Mouse (Mus musculus) right cerebral cortex, postnatal 36 days (tissue): ENCODE data around the gene Zfp513.
"Not testable (repeated sequence)": the region's sequence is repeated elsewhere in the genome, so short reads cannot be mapped to it uniquely, and the experiment has no call there.

ENCODE experiments used
- DNase-seq, 2 experiments: peaks; one replicate each; pipeline ENCODE4 v3.0.0; 2022; ENCODE audit warnings: low spot score in 2 of 2, mixed read lengths in 1 of 2

The Zfp513 gene

GRCm38 (mm10) chr5:31201742-31202590, at the start of gene Zfp513:
TSS of gene Zfp513 (minus strand) at chr5:31202303.
- peak; percentile 98 to 99 for DNase-seq

DNA sequence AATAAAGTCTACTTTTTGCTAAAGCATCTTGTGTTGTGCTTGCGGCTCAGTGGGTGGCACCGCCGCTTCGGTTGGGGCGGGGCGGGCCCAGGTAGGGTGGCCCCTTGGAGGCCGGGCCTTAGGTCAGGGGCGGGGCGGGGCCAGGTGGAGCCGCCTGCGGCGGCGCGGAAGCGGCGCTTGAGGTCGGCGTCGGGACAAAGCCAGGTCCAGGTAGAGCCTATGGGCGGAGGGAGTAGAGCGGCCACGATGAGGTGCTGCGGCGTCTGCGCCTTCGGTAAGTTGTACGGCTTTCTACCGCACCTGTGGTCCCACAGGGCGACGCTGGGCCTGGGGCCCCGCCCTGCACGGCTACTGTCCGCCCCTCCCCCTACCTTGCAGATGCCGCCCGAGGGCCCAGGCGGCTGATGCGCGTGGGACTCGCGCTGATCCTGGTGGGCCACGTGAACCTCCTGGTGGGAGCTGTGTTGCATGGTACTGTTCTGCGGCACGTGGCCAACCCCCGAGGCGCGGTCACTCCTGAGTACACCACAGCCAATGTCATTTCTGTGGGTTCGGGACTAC, 49.5 kb upstream of the Zfp513 start, which contains the start of gene Krtcap3:
Gene Krtcap3 (plus strand): TSS at position 151 of the 561 bp plus-strand sequence.
- DNase-seq: no peak

- no peak for DNase-seq
These were observed 48.6 kb upstream of the Zfp513 start for GRCm38 (mm10) chr5:31250716-31251115.

DNA sequence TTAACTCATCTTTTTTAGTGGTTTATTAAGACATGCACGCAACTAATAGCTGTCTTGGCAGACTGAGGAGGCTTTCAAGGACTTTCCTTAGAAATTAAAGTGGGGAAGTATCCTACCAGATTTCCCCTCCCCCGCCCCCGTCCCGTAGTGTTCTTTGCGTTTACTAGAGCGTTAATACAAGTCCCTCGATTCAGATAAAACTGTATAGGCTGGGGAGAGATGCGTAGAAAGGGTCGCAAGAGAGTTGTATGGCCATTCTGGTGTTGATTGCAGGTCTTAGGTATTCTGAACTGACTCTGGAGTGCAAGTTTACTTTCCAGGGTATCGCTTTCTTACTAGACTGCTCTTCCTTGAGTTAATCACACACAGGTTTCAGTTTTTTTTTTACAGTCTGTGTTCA, 40.1 kb upstream of the Zfp513 start:
- DNase-seq: no peak

- DNase-seq: no peak
These were observed 39.5 kb upstream of the Zfp513 start for GRCm38 (mm10) chr5:31241522-31242034.

DNA sequence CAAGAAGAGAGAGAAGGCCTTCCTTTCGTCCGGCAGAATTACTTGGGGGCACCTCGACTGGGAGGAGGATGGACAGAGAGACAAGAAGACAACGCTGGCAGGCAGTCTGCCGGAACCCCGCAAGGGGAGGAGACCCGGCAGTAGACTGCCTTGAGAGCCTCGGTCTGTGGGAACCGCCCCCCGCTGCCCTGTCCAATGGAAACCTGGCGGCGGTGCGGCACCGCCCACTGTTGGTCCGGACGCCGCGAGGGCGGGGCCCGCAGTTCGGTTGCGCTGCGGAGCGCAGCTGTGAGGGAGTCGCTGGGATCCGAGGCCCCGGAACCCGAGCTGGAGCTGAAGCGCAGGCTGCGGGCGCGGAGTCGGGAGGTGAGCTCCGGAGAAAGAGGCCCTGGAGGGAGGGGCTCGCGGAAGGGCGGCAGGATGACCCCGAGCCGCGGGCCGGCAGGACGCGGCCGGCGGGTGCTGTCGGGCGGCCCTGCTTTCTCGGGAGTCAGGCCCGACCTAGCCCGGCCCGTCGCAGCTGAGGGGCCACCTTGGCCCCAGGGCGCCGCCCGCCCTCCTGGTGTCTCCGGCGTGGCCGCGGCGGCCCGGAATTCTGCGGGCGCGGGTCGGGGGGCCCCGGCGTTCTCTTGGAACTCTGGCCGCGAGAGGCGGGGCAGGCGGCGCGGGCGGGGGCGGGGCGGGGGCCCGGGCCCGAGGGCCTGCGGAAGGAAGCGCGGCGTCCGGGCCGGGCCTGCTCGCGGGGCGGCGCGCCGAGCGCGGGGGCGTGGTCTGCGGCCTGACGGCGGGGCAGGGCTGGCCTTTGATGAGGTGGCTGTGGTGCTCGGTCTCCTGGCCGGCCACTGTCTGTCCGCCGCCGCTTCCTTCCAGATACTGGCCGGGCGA, 38.8 kb upstream of the Zfp513 start, which contains the start of the genes Nrbp1 and Gm9970:
Gene Nrbp1 (plus strand): TSS at position 228 of the 885 bp plus-strand sequence.
Gene Gm9970 (minus strand): TSS at position 596 of the 885 bp plus-strand sequence.
- DNase-seq: peak; percentile 94 to 96

DNA sequence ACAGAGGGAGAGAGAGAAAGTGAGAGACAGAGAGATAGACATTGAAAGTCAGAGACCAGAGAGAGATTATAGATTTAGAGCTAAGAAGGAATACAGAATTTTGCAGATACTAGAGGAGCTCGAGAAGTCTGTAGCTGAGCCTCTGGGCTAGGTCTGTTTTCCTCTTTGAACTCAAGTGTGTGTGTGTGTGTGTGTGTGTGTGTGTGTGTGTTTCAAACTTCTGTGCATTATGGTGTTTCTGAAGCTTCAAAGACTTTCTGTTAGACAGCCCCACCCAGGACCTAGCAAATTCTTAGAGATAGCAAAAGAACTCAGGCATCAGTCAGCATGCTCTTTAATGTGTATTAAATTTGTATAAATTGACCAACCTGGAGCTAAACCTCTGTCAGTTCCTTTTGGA, 24.5 kb upstream of the Zfp513 start:
- no peak for DNase-seq

GRCm38 (mm10) chr5:31222696-31223095, 20.6 kb upstream of the Zfp513 start:
- no peak for DNase-seq

GRCm38 (mm10) chr5:31221304-31221945, 19.3 kb upstream of the Zfp513 start:
- DNase-seq: no peak

DNA sequence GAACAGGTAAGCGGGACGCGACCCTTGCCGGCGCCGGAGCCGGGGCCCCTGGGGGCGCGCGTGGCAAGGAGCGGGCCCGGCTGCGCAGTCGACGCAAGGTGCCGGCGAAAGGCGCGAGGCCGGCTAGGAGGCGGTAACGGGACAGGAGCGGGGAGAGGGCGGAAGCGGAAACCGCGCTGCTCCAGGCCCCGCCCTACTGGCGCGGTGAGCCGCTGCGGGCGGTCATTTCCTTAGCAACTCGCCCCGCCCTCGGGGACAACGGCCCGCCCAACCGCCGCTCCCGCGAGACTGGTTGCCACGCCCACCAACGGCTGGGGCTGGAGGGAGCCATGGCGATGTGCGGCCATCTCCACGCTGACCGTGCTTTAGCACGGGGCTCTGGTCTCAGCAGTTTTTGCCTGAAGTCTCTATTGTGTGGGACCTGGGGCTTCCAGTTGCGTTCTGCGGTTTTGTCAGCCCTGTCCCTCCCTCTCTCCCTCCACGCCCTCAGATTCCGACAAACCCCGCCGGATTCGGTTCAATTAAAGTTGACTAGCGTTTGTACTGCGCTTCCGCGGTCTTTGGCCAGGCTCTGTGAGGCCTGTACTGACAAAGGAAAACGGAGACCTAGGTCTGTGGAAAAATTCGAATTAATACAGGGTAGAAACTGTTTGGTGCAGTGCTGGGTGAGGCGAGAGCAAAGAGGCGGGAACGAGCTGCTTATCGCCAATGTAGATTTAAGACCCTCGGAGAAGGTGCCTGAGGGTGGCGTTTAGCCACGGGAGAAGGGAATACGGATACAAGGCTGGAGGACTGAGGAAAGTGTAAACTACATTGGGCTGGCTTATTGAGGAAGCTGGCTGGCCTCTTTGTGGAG, 18.6 kb upstream of the Zfp513 start, which contains the start of gene Ppm1g:
Gene Ppm1g (minus strand): TSS at position 240 of the 856 bp plus-strand sequence.
- DNase-seq: peak; percentile 93

GRCm38 (mm10) chr5:31219911-31220447, 17.9 kb upstream of the Zfp513 start:
- peak in 1 of 2 experiments; percentile 39 for DNase-seq

GRCm38 (mm10) chr5:31219474-31219873, 17.4 kb upstream of the Zfp513 start:
- DNase-seq: no peak

GRCm38 (mm10) chr5:31219070-31219469, 17.0 kb upstream of the Zfp513 start:
- no peak for DNase-seq

- no peak for DNase-seq
These were observed 16.2 kb upstream of the Zfp513 start for GRCm38 (mm10) chr5:31218294-31218693.

DNA sequence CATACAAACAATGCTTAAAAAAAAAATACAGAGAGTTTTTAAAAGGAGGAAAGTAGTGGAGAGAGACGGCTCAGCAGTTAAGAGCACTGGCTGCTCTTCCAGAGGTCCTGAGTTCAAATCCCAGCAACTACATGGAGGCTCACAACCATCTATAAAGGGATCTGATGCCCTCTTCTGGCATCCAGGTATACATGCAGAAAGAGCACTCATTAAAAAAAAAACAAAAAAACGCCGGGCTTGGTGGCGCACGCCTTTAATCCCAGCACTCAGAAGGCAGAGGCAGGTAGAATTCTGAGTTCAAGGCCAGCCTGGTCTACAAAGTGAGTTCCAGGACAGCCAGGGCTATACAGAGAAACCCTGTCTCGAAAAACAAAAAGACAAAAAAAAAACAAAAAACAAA, 14.5 kb upstream of the Zfp513 start:
- DNase-seq: not testable (repeated sequence)

- no peak for DNase-seq
These were observed 2.3 kb upstream of the Zfp513 start for GRCm38 (mm10) chr5:31204421-31204820.

DNA sequence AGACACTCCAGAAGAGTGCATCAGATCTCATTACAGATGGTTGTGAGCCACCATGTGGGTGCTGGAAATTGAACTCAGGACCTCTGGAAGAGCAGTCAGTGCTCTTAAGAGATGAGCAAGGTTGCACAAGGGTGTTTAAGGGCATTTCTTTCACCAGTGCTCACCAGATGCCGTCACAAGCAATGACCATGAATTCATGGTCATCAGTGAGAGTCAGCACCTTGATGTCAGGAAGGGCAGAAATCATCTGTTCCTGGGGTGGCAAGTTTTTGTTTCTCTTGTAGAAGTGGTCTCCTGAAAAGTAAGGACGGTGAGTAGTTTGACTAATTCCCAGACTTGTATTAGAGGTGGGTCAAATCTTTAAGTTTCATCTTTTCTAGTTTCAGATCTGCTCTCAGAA, 1.8 kb upstream of the Zfp513 start:
- no peak for DNase-seq

DNA sequence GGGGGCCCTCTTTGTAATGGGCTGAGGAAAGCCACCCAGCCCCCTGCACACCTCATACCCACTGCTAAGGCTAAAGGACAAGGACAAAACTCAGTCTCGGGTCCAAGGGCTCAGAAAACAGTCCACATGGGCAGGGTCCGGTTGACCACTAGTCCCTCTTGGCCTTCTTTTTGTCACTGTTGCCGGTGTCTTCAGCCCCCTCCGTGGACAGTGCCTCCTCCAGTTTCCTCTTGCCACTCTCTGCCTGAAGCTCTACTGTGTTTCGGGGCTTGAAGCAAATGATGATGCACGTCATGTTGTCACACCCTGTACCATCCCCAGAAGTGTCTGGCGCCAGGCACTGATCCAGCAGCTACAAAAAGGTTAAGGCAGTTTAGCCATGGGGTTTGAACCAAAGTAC, 830 bp upstream of the Zfp513 start:
- no peak for DNase-seq

GRCm38 (mm10) chr5:31201042-31201741, 911 bp downstream of the Zfp513 start:
- DNase-seq: no peak
